Mouse (Mus musculus) T-helper 17 cell (primary cell): ENCODE data around the gene Gm45711.
"Not testable (repeated sequence)": the region's sequence is repeated elsewhere in the genome, so short reads cannot be mapped to it uniquely, and the experiment has no call there.

Experiments
- in situ Hi-C, 2 experiments: fragments of 300-600 bp; cut with MboI, MseI; formaldehyde crosslinking; loops; 1 replicate in 1 of 2; 2 replicates in 1 of 2; pipeline ENCODE4 v1.15.1; 2025; ENCODE audit warnings: high pct_unique_total_duplicates in 2 of 2

Gm45711 gene

GRCm38 (mm10) chr8:104332665-104333631 lies 23.1 kb upstream of the Gm45711 start:
- in situ Hi-C loops = no loop called here

GRCm38 (mm10) chr8:104321930-104322329 lies 12.0 kb upstream of the Gm45711 start, which contains the start of gene Cmtm2b:
TSS of gene Cmtm2b (plus strand) at chr8:104322230.
- in situ Hi-C loops = not testable (repeated sequence)

- in situ Hi-C loops = not testable (repeated sequence)
Observed at GRCm38 (mm10) chr8:104321267-104321666, 11.4 kb upstream of the Gm45711 start, which contains the start of gene Gm11020. TSS of gene Gm11020 (plus strand) at chr8:104321567.

- in situ Hi-C loops = no loop called here
Observed at GRCm38 (mm10) chr8:104313311-104313710, 3.4 kb upstream of the Gm45711 start.

- in situ Hi-C loops = not testable (repeated sequence)
Observed at GRCm38 (mm10) chr8:104312023-104312422, 2.1 kb upstream of the Gm45711 start.

- in situ Hi-C loops = loop anchor here (5.0 kb wide), 1 partner anchor 41 kb away; no protein-coding TSS in a partner anchor
Observed at GRCm38 (mm10) chr8:104308341-104308740, 1.5 kb downstream of the Gm45711 start.

GRCm38 (mm10) chr8:104304962-104305361 lies 4.9 kb downstream of the Gm45711 start:
- in situ Hi-C loops = loop anchor here (5.0 kb wide), 1 partner anchor 38 kb away; no protein-coding TSS in a partner anchor

- in situ Hi-C loops = not testable (repeated sequence)
Observed at GRCm38 (mm10) chr8:104302536-104302935, 7.3 kb downstream of the Gm45711 start.

- in situ Hi-C loops = not testable (repeated sequence)
Observed at GRCm38 (mm10) chr8:104301577-104301976, 8.3 kb downstream of the Gm45711 start.

GRCm38 (mm10) chr8:104294396-104294795 lies 15.5 kb downstream of the Gm45711 start:
- in situ Hi-C loops = no loop called here

- in situ Hi-C loops = not testable (repeated sequence)
Observed at GRCm38 (mm10) chr8:104293081-104293480, 16.8 kb downstream of the Gm45711 start, which contains the start of gene Cmtm2a. TSS of gene Cmtm2a (minus strand) at chr8:104293181.

GRCm38 (mm10) chr8:104268937-104269440 lies 40.9 kb downstream of the Gm45711 start:
- in situ Hi-C loops = loop anchor here (5.0 kb wide), 1 partner anchor 38 kb away; no protein-coding TSS in a partner anchor

- in situ Hi-C loops = loop anchor here (5.0 kb wide), 1 partner anchor 39 kb away; no protein-coding TSS in a partner anchor
Observed at GRCm38 (mm10) chr8:104268368-104268767, 41.5 kb downstream of the Gm45711 start.

- in situ Hi-C loops = not testable (repeated sequence)
Observed at GRCm38 (mm10) chr8:104264271-104264935, 45.5 kb downstream of the Gm45711 start.

- in situ Hi-C loops = not testable (repeated sequence)
Observed at GRCm38 (mm10) chr8:104261802-104262201, 48.1 kb downstream of the Gm45711 start.

GRCm38 (mm10) chr8:104253016-104253415 lies 56.9 kb downstream of the Gm45711 start:
- in situ Hi-C loops = no loop called here

- in situ Hi-C loops = no loop called here
Observed at GRCm38 (mm10) chr8:104251461-104251860, 58.4 kb downstream of the Gm45711 start.

- in situ Hi-C loops = no loop called here
Observed at GRCm38 (mm10) chr8:104250439-104251367, 59.2 kb downstream of the Gm45711 start, which contains the start of gene Cklf. TSS of gene Cklf (plus strand) at chr8:104250861.

- in situ Hi-C loops = loop anchor here (5.0 to 10.0 kb wide), 4 partner anchors 93 to 1005 kb away; partner anchors contain the start of genes B3gnt9 (in 1 of the 2), Ciao2b (in 1 of the 2) and Dync1li2 (in 1 of the 2)
Observed at GRCm38 (mm10) chr8:104249442-104249996, 60.4 kb downstream of the Gm45711 start.

- in situ Hi-C loops = loop anchor here (5.0 to 10.0 kb wide), 4 partner anchors 94 to 1007 kb away; partner anchors contain the start of genes B3gnt9 (in 1 of the 2), Ciao2b (in 1 of the 2) and Dync1li2 (in 1 of the 2)
Observed at GRCm38 (mm10) chr8:104248276-104248675, 61.6 kb downstream of the Gm45711 start, which contains the start of gene Tk2. TSS of gene Tk2 (minus strand) at chr8:104248558.
